Mouse (Mus musculus) heart, adult 18-20 months (tissue): ENCODE measurements around the gene Yap1. TPM values are rescaled to one million over a fixed set of nuclear protein-coding genes. Genes with fewer than 3 reads are reported as not detected.

Experiments
- DNase-seq, 2 experiments: peaks; one replicate each; pipeline ENCODE4 v3.0.0; 2021 to 2022; ENCODE audit warnings: mixed read lengths in 1 of 2
- total RNA-seq, 2 experiments: library from RNA; stranded (reverse); gene quantifications; 2 replicates each; pipeline ENCODE4 v1.2.3; 2021

Gene Yap1
- total RNA-seq, 2 experiments from 2014 or later, result 71.1 to 78.1 TPM

GRCm38 (mm10) chr9:7977587-7977986, 26.8 kb downstream of the Yap1 start:
- DNase-seq, result no peak

DNA sequence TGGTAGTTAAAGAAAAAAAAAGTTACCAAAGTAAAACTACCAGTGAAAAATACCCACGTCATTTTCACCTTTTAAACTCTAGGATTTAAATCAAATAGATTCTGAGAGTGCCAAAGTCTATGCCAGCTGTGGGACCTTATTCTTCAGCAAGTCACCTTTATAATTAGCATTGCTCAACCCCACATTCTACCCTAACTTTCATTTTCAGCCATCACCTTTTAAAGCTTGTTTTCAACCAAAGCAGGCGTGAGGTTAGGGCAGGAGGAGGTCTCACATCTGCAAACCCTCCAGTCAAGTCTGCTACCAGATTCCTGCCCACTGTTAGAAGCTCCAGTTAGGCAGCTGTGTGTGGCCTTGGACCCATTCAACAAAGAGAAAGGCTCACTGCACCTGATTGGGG, 32.4 kb downstream of the Yap1 start:
- no peak for DNase-seq

- no peak for DNase-seq
Observed at GRCm38 (mm10) chr9:7967980-7968379, 36.4 kb downstream of the Yap1 start.

- no peak for DNase-seq
Observed at GRCm38 (mm10) chr9:7965590-7965989, 38.8 kb downstream of the Yap1 start.

- DNase-seq, result no peak
Observed at GRCm38 (mm10) chr9:7963867-7964266, 40.5 kb downstream of the Yap1 start.

- no peak for DNase-seq
Observed at GRCm38 (mm10) chr9:7962915-7963314, 41.5 kb downstream of the Yap1 start.

DNA sequence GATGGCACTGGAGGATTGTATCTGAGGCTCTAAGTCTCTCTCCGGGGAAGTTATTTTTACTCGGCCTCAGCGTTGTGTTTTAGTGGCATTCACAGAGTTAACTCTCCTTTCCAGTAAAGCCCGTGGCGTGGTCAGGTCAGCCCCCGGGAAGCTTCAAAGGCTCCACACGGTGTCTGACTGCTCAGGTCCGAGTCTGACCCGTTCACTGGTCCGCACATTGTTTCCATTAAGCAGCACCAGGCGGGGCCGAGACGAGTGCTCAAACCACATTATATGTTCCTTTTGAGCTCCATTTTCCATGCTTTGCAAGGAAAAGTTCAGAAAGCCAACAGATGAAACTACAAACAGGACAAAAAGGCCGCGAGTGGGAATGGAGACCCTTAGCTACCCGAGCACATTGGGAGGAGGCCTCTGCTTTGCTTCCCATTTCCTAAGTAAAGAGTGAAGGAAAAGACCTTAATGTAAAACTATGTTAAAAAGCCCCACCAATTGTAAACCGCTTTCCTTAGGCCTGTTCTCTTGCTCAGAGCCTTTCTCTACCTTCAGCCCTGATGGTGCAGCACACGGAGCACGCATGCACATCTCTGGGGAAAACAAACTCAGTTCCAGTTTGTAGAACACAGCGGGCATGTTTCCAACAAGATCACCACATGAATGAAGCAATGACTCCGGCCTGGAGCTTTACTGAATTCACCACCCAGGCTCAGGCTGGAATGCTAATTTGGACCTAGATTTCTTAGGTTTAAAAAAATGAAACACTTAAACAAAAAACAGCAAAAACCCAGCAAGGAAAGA, 42.8 kb downstream of the Yap1 start:
- peak; percentile 64 to 69 for DNase-seq

DNA sequence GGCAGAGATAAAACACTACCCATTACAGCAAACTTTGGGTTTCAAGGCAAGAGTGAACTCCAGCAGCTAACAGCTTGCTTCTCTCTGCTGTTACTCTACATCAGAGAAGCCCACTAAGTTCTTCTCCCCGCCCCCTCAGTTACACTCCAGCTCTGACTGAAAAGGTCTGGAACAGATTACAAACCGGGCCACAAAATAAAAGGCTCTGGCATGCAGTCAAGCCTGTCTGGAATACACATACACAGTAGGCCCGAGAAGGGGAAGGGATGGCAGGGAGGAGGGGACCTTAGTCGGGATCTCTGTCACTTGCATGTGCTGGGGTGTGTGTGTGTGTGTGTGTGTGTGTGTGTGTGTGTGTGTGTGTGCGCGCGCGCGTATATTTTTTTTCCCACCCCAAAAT, 44.0 kb downstream of the Yap1 start:
- peak; percentile 69 for DNase-seq

GRCm38 (mm10) chr9:7959301-7959700, 45.1 kb downstream of the Yap1 start:
- DNase-seq, result no peak

DNA sequence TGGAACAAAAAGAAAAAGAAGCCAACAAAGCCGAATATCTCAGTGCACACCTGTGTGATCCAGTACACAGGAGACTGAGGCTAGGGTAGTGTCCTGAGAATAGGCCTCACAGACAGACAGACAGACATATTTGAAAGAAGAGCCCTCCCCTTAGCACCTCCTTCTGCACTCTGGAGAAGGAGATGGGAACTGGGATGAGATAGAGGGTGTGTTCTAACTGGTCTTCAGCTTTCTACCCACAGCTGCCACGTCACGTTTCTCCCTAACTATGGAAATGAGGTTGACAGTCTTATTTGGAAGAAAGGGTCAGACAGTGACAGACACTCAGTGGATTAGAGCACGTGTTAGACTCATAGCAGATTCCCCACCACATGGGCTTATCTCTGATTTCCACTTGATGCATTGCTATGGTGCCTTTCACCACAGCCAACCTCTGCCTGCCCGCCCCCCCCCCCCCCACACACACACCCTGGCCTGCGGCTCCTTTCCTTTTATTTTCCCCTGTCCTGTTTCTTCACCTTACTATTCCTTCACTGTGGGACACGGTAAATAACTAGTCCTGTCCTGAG, 46.3 kb downstream of the Yap1 start:
- no peak for DNase-seq

- DNase-seq, result no peak
Observed at GRCm38 (mm10) chr9:7957407-7957806, 47.0 kb downstream of the Yap1 start.

DNA sequence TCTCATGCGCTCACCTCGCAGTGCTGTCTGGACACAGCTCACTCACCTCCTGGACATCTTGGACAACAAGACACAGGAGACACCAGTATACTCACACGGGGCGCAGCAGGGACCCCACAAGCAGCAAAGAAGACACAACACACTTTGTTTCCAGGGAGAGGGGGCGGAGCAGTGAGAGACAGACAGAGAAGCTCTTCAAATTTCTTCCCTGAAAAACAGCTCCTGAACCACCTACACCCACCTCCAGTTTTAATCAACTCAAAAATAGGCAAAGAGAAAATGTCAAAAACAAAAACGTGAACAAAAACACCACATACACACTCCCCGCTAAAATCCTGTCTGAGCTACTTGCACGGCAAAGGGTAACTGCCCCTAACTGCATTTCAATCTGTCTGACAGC, 48.0 kb downstream of the Yap1 start:
- no peak for DNase-seq

GRCm38 (mm10) chr9:7952886-7953285, 51.5 kb downstream of the Yap1 start:
- DNase-seq, result no peak

- peak in 1 of 2 experiments; percentile 19 for DNase-seq
Observed at GRCm38 (mm10) chr9:7950211-7950644, 54.2 kb downstream of the Yap1 start.

- no peak for DNase-seq
Observed at GRCm38 (mm10) chr9:7947946-7948345, 56.5 kb downstream of the Yap1 start.

GRCm38 (mm10) chr9:7943796-7944462, 60.5 kb downstream of the Yap1 start:
- peak; percentile 37 to 45 for DNase-seq

GRCm38 (mm10) chr9:7942701-7943100, 61.7 kb downstream of the Yap1 start:
- DNase-seq, result no peak

- no peak for DNase-seq
Observed at GRCm38 (mm10) chr9:7940075-7940474, 64.3 kb downstream of the Yap1 start.

DNA sequence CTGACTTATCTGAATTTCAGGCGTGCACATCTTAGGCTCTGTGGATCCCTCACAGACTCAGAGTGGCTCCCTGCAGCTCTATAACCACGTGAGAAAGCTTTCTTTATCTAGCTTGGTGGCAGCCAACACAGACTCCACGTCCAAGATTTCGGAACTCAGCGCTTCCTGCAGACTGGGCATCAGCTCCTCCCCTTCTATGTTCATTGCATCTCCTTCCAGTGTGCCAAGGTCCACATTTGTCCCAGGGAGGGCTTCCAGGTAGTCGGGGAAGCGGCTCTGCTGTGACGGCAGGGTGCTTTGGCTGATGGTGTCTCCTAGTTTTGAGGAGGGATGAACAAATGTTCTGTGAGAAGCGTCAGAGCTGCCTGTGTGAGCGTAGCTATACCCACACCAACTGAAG, 70.0 kb downstream of the Yap1 start:
- DNase-seq, result peak in 1 of 2 experiments; percentile 50

DNA sequence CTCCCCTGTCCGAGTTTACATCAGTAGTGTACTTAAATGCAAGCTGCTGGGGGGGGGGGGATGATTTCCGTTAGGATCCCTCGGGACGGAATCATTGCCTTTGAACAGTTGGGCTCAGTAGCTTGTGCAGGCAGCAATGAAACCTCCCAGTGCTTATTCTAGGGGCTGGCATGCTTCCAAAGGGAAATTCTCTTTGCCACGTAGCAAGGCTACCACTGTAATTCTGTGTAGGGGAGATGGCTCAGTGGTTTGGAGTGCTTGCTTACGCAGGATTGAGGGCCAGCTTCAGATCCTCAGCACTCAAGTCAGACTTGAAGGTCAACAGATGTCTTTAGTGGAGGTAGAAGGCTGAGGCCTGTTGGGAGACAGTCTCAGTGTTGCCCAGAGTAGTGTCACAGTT, 74.8 kb downstream of the Yap1 start:
- DNase-seq, result peak; percentile 40 to 50

DNA sequence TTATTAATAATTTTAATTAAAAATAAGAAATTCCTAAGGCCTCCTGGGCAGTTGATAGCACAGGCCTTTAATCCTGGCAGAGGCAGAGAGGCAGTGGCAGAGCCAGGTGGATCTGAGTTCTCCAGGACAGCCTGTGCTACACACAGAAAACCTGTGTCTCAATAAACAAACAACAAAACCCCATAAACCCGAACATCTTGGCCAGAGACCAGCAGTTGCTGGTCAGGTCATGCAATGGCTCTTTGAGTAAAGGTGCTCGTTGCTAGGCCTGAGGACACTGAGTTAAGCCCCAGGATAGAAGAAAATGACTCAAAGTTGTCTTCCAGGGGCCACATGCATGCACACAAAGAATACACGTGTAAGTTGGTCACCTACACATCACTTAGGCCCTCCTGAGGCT, 75.5 kb downstream of the Yap1 start:
- no peak for DNase-seq

- no peak for DNase-seq
Observed at GRCm38 (mm10) chr9:7928207-7928793, 76.1 kb downstream of the Yap1 start.

- no peak for DNase-seq
Observed at GRCm38 (mm10) chr9:7914925-7915324, 89.5 kb downstream of the Yap1 start.
